Mouse (Mus musculus): ENCODE results near the gene Dtx3. TPM values are rescaled to one million over a fixed set of nuclear protein-coding genes. Genes with fewer than 3 reads are reported as not detected.
A peak's percentile ranks its signal among the peaks of the same experiment; 100 is the strongest.
"Not testable (repeated sequence)": the region's sequence is repeated elsewhere in the genome, so short reads cannot be mapped to it uniquely, and the experiment has no call there.

Gene Dtx3
- total RNA-seq, 2 experiments from 2014 or later, result 210 TPM

GRCm38 (mm10) chr10:127209928-127210570, 14.5 kb upstream of the Dtx3 start:
- intact Hi-C loops (cut with DNase I), result loop anchor here (1.0 kb wide), 2 partner anchors 14 to 23 kb away; no protein-coding TSS in a partner anchor
- peak in 1 of 2 experiments; percentile 82 for DNase-seq (ENCODE audit: low spot score in 2 of 2)

- DNase-seq (ENCODE audit: low spot score in 2 of 2), result peak in 1 of 2 experiments; percentile 90
- intact Hi-C loops (cut with DNase I), result no loop called here
These were observed 13.4 kb upstream of the Dtx3 start for GRCm38 (mm10) chr10:127208921-127209320.

- intact Hi-C loops (cut with DNase I), result no loop called here
- no peak for DNase-seq (ENCODE audit: low spot score in 2 of 2)
These were observed 9.8 kb upstream of the Dtx3 start for GRCm38 (mm10) chr10:127205373-127205772.

- intact Hi-C loops (cut with DNase I), result no loop called here
- DNase-seq (ENCODE audit: low spot score in 2 of 2), result no peak
These were observed 9.1 kb upstream of the Dtx3 start for GRCm38 (mm10) chr10:127204589-127204988.

- intact Hi-C loops (cut with DNase I), result no loop called here
- no peak for DNase-seq (ENCODE audit: low spot score in 2 of 2)
These were observed 7.6 kb upstream of the Dtx3 start for GRCm38 (mm10) chr10:127203106-127203505.

GRCm38 (mm10) chr10:127200279-127200678, 4.8 kb upstream of the Dtx3 start:
- DNase-seq (ENCODE audit: low spot score in 2 of 2), result no peak
- intact Hi-C loops (cut with DNase I), result no loop called here

GRCm38 (mm10) chr10:127199474-127199873, 3.9 kb upstream of the Dtx3 start:
- DNase-seq (ENCODE audit: low spot score in 2 of 2), result no peak
- intact Hi-C loops (cut with DNase I), result no loop called here

- no peak for DNase-seq (ENCODE audit: low spot score in 2 of 2)
- intact Hi-C loops (cut with DNase I), result no loop called here
These were observed 3.5 kb upstream of the Dtx3 start for GRCm38 (mm10) chr10:127199068-127199467.

- DNase-seq (ENCODE audit: low spot score in 2 of 2), result no peak
- intact Hi-C loops (cut with DNase I), result no loop called here
These were observed 3.0 kb upstream of the Dtx3 start for GRCm38 (mm10) chr10:127198492-127198891.

GRCm38 (mm10) chr10:127197505-127198110, 2.1 kb upstream of the Dtx3 start:
- DNase-seq (ENCODE audit: low spot score in 2 of 2), result peak in 1 of 2 experiments; percentile 69
- intact Hi-C loops (cut with DNase I), result no loop called here

GRCm38 (mm10) chr10:127197104-127197503, 1.6 kb upstream of the Dtx3 start:
- intact Hi-C loops (cut with DNase I), result no loop called here
- no peak for DNase-seq (ENCODE audit: low spot score in 2 of 2)

- DNase-seq (ENCODE audit: low spot score in 2 of 2), result peak; percentile 71 to 87
- intact Hi-C loops (cut with DNase I), result loop anchor here (1.0 kb wide), 1 partner anchor 14 kb away; no protein-coding TSS in a partner anchor
These were observed 864 bp upstream of the Dtx3 start for GRCm38 (mm10) chr10:127196392-127196791.

GRCm38 (mm10) chr10:127194428-127195327, 850 bp downstream of the Dtx3 start:
- intact Hi-C loops (cut with DNase I), result no loop called here

GRCm38 (mm10) chr10:127193011-127193410, 2.5 kb downstream of the Dtx3 start:
- DNase-seq (ENCODE audit: low spot score in 2 of 2), result no peak
- intact Hi-C loops (cut with DNase I), result no loop called here

More at GRCm38 (mm10) chr10:127194428-127195327, 850 bp downstream of the Dtx3 start:
- DNase-seq (ENCODE audit: low spot score in 2 of 2), result no peak

GRCm38 (mm10) chr10:127192057-127192328, 3.5 kb downstream of the Dtx3 start:
- intact Hi-C loops (cut with DNase I); DNase-seq (ENCODE audit: low spot score in 2 of 2): not testable (repeated sequence)

GRCm38 (mm10) chr10:127191191-127192056, 4.1 kb downstream of the Dtx3 start:
- intact Hi-C loops (cut with DNase I), result no loop called here
- DNase-seq (ENCODE audit: low spot score in 2 of 2), result no peak

- intact Hi-C loops (cut with DNase I), result no loop called here
- no peak for DNase-seq (ENCODE audit: low spot score in 2 of 2)
These were observed 4.9 kb downstream of the Dtx3 start for GRCm38 (mm10) chr10:127190398-127191190.

GRCm38 (mm10) chr10:127189651-127190381, 5.7 kb downstream of the Dtx3 start, which contains the start of gene Arhgef25:
Gene Arhgef25, minus strand, starts transcription at chr10:127190083.
- intact Hi-C loops (cut with DNase I), result no loop called here
- DNase-seq (ENCODE audit: low spot score in 2 of 2), result no peak

All from left cerebral cortex, postnatal 25 days (tissue).